Mouse (Mus musculus): ENCODE measurements around the gene Frem1. TPM values are rescaled to one million over a fixed set of nuclear protein-coding genes. Genes with fewer than 3 reads are reported as not detected.

The Frem1 gene
- total RNA-seq, 2 experiments from 2014 or later = 5.1 to 5.9 TPM

DNA sequence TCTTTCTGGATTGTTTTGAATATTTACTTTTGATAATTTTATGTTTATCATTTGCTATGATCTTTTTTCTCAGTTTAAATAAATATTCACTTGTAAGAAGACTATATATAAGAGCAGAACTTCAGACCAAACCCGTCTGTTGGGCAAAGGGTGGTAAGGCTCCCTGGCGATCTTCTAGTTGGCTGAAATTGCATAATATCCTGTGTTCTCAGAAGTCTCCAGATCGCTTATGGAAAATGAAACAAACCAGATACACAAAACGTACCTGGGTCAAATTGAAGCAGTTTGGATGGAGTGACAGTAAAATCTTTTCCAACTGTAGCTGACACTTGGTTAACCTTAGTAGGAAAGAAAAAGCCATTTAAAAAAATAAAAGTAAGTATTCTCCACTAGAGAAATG lies 130.2 kb downstream of the Frem1 start:
- DNase-seq = no peak

DNA sequence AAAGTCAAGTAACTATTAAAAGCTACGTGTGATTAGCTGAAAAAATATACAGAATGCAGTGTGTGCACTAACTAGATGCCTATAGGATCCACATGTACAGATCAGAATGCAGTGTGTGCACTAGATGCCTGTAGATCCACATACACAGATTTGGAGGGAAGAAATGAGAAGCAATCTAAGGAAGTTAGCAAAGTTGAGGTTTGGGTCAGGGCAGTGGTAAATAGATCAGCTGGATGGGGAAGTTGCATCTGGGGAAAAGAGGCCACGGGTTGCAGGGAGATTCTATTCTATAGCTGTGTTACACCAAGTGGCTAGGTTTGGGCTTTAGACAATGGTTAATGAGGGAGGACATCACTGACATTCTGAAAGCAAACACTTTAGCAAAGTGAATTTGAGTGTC lies 133.5 kb downstream of the Frem1 start:
- DNase-seq = no peak

- DNase-seq = no peak
Observed at GRCm38 (mm10) chr4:82916678-82917050, 135.5 kb downstream of the Frem1 start.

DNA sequence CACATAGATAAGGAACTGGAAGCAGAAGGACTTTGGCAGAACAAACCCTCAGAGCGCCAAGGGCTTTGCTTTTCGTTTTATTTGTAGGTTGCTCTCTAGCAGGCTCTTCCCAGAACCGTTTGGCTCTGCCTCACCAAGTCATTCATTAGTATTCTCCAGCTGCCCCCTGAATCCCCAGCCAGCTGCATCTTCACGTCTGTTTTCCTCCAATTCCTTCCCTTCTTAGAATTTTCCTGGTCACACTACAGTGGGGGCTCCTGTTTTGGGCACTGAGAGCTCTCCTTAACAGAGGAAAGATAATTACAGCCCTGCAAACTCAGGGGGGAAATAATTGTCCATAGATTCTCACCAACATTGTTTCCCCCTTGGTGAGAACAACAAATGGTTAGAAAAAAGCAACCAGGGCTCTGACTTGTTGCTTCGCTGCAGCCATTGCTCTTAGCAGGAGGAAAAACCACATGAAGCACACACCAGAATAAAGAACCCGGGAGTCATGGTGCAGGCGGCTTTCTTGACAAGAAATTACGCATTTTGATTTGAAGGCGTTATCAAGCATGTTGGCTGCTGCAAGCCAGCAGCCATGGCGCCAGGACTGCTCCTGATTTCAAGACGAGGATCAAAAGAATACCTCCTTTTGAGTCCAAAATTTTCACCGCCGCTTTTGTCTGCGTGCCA lies 136.0 kb downstream of the Frem1 start:
- DNase-seq = peak; percentile 12

DNA sequence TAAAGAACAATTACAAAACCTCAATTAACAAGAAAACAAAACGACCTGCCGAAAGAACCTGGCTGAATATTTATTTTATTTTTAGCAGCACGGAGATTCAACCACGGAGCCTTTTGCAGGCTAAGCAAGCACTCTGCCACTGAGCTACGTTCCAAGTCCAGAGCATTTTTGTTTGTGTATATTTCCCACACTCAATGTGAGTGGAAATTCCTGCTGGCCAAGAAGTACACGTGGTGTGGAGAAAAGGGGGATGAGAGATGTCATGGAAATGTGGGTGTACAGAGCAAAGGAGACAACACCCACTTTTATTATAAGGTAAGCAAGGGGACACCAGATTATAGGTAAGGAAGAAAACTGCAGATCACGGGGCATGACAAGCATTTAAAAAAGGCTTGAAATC lies 136.6 kb downstream of the Frem1 start:
- DNase-seq = no peak

DNA sequence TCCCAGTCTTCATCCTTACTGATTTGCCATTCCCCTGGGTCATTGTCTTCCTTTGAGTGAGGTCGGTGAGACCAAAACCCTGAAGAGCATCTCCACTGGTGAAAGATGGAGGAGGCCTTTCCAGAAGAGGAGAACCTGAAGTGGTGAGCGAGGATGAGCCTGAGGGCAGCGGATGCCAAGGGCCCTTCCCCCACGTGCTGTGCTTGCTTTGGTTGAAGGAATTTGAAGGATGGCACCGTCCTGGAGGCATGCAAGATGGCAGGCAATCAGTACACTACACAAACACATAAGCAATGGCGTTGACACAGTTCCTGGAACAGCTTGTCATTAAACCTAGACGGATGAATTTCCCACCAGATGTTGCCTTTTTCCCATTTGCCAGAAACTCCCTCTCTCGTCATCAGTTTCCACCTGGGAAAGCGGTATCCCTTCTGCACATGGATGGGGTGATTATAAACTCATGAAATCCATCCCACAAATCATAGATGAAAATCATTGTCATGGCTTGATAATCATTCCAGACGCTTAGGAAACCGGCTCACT lies 137.5 kb downstream of the Frem1 start:
- no peak for DNase-seq

DNA sequence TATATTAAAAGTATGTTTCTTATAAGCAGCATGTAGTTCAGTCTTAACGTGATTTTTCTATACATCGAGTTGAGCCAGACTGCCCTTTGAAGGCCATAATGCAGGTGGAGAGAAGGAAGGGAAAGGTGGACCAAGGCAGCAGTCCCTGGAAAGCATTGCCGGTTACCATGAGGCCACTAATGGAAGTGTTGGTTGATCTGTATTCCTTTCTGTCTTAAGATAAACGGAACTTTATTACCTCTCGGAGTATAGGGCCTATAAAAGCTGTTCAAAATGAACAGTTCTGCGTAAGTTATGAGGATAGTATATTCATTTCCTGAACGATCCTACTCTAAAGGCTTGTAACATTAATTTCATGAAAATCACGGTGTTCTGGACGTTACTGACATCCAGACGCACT lies 156.9 kb downstream of the Frem1 start:
- DNase-seq = no peak

- no peak for DNase-seq
Observed at GRCm38 (mm10) chr4:82892247-82892646, 159.9 kb downstream of the Frem1 start.

GRCm38 (mm10) chr4:82891566-82891965 lies 160.6 kb downstream of the Frem1 start:
- DNase-seq = no peak

- no peak for DNase-seq
Observed at GRCm38 (mm10) chr4:82891049-82891448, 161.1 kb downstream of the Frem1 start.

DNA sequence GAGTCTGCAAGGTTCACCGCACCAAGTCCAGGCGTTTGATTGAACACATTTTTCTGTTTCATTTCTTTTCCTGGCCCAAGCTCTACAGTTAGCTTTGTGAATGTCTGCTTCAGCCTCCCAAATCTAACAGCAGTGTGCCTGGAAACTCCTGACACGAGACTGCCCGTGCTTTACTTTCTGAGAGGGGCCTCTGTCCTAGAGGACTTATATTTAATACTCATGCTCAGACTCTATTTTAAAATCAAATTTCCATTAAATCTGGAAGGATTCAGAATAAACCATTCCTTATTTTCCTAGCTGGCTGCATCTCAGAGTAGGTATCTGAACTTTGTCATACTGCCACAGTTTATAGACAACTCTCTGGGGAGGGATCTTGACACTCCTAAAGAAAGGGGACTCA lies 161.6 kb downstream of the Frem1 start:
- DNase-seq = no peak

DNA sequence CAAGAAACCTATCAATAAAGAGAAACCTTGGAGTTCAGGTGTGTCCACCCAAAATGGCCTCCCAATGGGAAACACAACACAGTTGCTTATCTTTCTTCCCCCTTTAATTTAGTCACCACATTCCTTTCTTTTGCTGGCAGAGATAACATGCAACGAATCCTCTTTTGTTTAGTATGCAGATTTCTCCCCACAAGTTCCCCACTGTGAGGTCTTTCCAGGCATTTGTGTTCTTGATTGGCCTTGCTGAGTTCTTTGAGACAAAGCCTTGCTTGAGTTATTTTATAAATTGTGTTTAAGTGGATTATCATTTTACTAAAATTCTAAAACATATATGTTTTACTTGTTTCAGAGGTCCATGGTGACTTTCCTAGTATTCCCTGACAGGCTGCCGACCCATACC lies 166.0 kb downstream of the Frem1 start:
- DNase-seq = no peak

DNA sequence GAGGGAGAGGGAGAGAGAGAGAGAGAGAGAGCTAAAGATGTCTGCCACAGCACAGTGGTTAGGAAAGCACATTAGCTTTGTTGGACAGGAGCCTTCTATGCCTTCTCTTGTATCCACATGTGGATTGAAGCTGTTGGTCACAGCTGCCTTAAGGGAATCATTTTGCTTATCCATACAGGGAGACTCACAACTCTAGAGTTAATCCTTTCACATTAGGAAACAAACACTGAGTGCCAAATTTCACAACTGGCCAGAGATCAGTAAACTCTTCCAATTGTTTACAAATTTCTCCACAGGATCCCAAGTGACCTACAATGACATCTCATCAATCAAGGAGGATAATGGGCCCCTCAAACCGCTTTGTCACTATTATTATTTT lies 166.6 kb downstream of the Frem1 start:
- no peak for DNase-seq

GRCm38 (mm10) chr4:82884636-82885534 lies 167.3 kb downstream of the Frem1 start, which contains the start of gene Cer1:
Gene Cer1, minus strand, starts transcription at chr4:82885148.
- DNase-seq = no peak

DNA sequence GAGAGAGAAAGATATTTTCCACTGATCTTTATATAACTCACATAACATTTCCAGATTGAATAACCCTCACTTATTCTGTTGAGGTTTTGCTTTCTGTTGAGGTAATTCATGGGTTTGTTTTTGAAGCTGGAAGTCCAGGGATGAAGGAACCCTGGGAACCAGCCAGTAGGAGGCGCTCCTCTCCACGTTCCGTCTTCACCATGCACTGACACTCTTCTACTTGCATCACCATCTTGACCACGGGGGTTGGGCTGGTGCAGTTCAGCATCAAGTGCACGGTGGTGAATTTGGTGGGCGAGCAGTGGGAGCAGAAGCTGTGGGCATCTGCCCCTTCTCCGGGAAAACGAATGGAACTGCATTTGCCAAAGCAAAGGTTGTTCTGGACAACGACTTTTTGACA lies 169.6 kb downstream of the Frem1 start:
- DNase-seq = no peak

DNA sequence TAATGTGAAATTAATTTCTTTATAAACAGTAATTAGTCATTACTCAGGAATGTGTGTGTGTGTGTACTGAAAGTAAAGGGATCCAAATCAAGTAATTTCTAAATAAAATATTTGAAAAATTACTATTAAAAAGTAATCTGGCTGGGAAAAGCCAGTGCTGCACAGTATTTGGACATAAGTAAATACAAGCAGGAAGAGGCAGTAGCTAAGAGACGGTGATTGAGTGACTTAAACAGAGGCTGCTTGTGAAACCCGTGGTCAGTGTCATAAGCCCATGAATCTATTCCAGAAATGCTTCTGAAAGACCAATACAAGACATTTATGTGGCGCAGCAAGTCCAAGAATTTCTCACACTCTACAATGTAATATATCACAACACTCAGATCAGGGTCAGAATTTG lies 170.8 kb downstream of the Frem1 start:
- no peak for DNase-seq

GRCm38 (mm10) chr4:82880243-82880642 lies 171.9 kb downstream of the Frem1 start:
- no peak for DNase-seq

GRCm38 (mm10) chr4:82879152-82879551 lies 173.0 kb downstream of the Frem1 start:
- DNase-seq = no peak

GRCm38 (mm10) chr4:82876656-82877055 lies 175.5 kb downstream of the Frem1 start:
- DNase-seq = no peak

DNA sequence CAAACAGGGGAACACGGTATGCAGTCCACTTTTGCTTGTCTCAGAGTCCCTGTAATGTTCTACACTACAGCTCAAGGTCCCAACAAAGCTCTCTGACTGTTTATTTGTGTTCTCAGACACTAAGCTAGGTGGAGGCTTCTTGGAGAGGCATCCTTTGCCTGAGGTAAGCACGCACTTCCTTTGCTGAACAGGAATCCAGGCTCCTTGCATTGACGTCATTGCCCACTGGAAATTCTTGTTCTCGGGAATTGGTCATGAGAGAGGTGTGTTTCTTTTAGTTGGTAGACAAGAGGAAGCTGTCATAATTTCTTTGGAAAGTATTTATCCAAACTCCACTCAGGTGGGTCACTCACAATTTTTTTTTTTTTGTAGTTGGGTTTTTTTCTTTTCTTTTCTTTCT lies 176.6 kb downstream of the Frem1 start:
- no peak for DNase-seq

DNA sequence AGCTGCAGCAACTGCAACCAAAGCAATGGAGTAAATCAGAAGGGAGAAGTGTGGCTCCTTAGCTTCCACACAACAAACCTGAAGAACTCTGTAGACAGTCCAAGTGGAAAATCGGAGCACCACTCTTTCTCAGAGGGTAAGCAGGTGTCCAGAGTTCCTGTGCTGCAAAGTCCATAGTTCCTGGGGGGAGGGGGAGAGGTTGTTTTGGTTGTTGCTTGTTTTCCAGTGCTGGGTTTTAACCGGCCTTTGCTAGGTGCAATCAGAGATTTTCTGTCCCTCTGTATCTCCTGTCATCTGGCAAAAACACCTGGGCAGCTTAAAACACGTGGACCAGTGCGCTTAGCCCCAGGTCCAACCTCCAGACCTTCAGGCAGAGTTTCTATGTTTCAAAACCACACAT lies 177.3 kb downstream of the Frem1 start:
- no peak for DNase-seq

DNA sequence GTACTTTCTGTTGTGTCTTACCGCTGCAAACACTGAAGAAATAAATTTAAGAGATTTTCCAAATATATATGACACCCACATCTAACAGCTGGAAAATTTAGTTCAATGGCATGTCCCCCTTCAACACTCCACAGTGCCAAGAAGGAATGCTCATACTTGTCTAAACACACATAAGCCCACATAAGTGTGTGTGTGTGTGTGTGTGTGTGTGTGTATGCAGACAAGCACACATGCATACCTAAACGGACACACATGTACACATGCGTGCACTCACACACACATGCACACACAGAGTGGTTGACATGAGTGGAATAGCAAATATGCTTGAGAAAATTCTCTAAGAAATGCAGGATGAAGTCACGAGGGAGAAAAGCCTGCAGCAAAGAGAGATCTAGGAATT lies 179.6 kb downstream of the Frem1 start:
- no peak for DNase-seq

DNA sequence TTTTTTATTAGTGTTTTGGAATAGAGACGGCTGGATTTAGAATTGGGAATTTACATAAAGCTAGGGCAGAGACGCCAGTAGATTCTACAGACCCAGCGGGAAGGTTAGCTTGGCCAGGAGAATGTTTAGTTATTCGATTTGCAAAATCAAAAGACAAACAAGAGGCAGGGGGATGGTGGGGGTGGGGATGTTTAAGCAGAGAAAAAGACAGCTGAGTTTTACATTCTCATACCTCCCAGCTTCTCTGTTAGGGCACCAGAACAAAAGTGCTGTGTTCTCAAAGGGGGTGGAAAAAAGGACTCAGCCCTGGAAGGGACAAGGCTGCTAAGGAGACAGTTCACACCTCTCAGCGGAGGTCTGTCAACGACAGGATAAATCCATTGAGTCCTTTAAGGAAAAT lies 180.0 kb downstream of the Frem1 start:
- DNase-seq = no peak

DNA sequence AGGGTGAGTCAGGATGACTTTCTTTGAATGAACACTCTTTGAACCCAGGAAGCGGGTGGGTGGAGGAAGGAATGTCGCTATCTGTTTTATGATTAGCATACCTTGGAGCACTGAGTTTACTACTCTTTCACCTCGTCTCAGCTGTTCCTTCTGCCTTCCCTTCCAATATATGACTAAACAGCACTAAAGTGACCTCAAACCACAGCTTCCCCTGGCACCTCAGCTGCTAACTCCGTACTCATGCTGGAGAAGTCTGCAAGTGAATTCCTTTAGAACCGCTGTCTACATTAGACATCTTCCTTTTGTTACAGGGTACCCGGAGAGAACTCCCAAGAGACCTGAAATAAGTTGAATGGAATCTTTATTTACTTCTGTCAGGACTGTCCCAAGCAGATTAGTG lies 181.2 kb downstream of the Frem1 start:
- no peak for DNase-seq

Data from heart, postnatal 4 days (tissue).